Comparison of ENCODE assay signal across 8 mouse cellular contexts in genomic region chr11:70969271-70969794, GRCm38 (mm10). TPM values are rescaled to one million over a fixed set of nuclear protein-coding genes. Genes with fewer than 3 reads are reported as not detected.
A peak's percentile ranks its signal among the peaks of the same experiment; 100 is the strongest.
DNase-seq lines count a peak whose midpoint lies in the region; ATAC-seq lines count a peak whose summit lies in the region.

No protein-coding gene starts in this region.

- intact Hi-C loops in left cerebral cortex, postnatal 36 days (cut with DNase I): no loop called here

- H3K27me3 ChIP-seq in heart, embryonic 10.5 days (ENCODE audit: insufficient read depth, poor library complexity, severe bottlenecking): no peaks in the 10 kb centered on the region
- no peaks in the 10 kb centered on the region for H3K27me3 ChIP-seq in embryonic facial prominence, embryonic 11.5 days (ENCODE audit: control insufficient read depth, insufficient read depth, low read length)
- H3K27me3 ChIP-seq in intestine, embryonic 15.5 days (replicated peaks): no peaks in the 10 kb centered on the region
- no peaks in the 10 kb centered on the region for H3K27me3 ChIP-seq in midbrain, embryonic 16.5 days (ENCODE audit: control insufficient read depth, insufficient read depth, low read depth, low read length)

- whole genome bisulfite sequencing in heart, embryonic 10.5 days: under 1% methylated on average over 25 of the region's 25 CpGs
- WGBS in embryonic facial prominence, embryonic 11.5 days: under 1% methylated on average over 25 of the region's 25 CpGs
- under 1% methylated on average over 25 of the region's 25 CpGs for WGBS in intestine, embryonic 15.5 days
- WGBS in midbrain, embryonic 16.5 days: 0% methylated on average over 25 of the region's 25 CpGs

- peak overlapping the region; percentile 95 for H3K27ac ChIP-seq in heart, embryonic 10.5 days
- H3K27ac ChIP-seq in embryonic facial prominence, embryonic 11.5 days (replicated peaks; ENCODE audit: low read depth, low read length): peak overlapping the region; percentile 68; the same call in 1 of the 2 replicates
- H3K27ac ChIP-seq in intestine, embryonic 15.5 days: peak overlapping the region; percentile 85
- H3K27ac ChIP-seq in midbrain, embryonic 16.5 days (ENCODE audit: low read length): peak overlapping the region; percentile 94

- H3K4me3 ChIP-seq in heart, embryonic 10.5 days: peak overlapping the region; percentile 87
- peak overlapping the region; percentile 93 for H3K4me3 ChIP-seq in embryonic facial prominence, embryonic 11.5 days (ENCODE audit: low read depth, low read length)
- peak overlapping the region; percentile 90 for H3K4me3 ChIP-seq in intestine, embryonic 15.5 days (replicated peaks)
- H3K4me3 ChIP-seq in midbrain, embryonic 16.5 days (ENCODE audit: low read depth, low read length): peak overlapping the region; percentile 79

- H3K9me3 ChIP-seq in heart, embryonic 10.5 days: no peaks in the 10 kb centered on the region
- H3K9me3 ChIP-seq in embryonic facial prominence, embryonic 11.5 days (replicated peaks; ENCODE audit: control insufficient read depth, low read length): no peaks in the 10 kb centered on the region
- H3K9me3 ChIP-seq in intestine, embryonic 15.5 days: no peaks in the 10 kb centered on the region
- H3K9me3 ChIP-seq in midbrain, embryonic 16.5 days (replicated peaks; ENCODE audit: control insufficient read depth, low read length, poor library complexity, severe bottlenecking): no peaks in the 10 kb centered on the region

- no peak for DNase-seq in heart, embryonic 10.5 days (ENCODE audit: low spot score)
- DNase-seq in heart, adult 11 months: no peak
- peak; percentile 47 for DNase-seq in embryonic facial prominence, embryonic 11.5 days (ENCODE audit: low spot score)
- DNase-seq in layer of hippocampus, adult 9-11 months: no peak
- no peak for DNase-seq in left cerebral cortex, postnatal 36 days (ENCODE audit: low spot score in 2 of 2)

- peak overlapping the region; percentile 96 for H3K9ac ChIP-seq in embryonic facial prominence, embryonic 11.5 days (replicated peaks; ENCODE audit: low read length)
- H3K9ac ChIP-seq in intestine, embryonic 15.5 days: peak overlapping the region; percentile 90
- peak overlapping the region; percentile 82 for H3K9ac ChIP-seq in midbrain, embryonic 16.5 days (ENCODE audit: low read depth, low read length)

- peaks cover 14% of the 10 kb centered on the region for H3K4me1 ChIP-seq in heart, embryonic 10.5 days
- H3K4me1 ChIP-seq in embryonic facial prominence, embryonic 11.5 days (ENCODE audit: control insufficient read depth, insufficient read depth, low read length): no peaks in the 10 kb centered on the region
- H3K4me1 ChIP-seq in intestine, embryonic 15.5 days (replicated peaks): peaks cover 12% of the 10 kb centered on the region
- H3K4me1 ChIP-seq in midbrain, embryonic 16.5 days (ENCODE audit: control insufficient read depth, insufficient read depth, low read length): peaks cover 15% of the 10 kb centered on the region

- peaks cover 54% of the 10 kb centered on the region for H3K36me3 ChIP-seq in heart, embryonic 10.5 days
- H3K36me3 ChIP-seq in embryonic facial prominence, embryonic 11.5 days (replicated peaks; ENCODE audit: control insufficient read depth, insufficient read depth, low read depth, low read length): peaks cover 5% of the 10 kb centered on the region
- H3K36me3 ChIP-seq in intestine, embryonic 15.5 days: peaks cover 16% of the 10 kb centered on the region; the same call in 1 of the 2 replicates
- peaks cover 11% of the 10 kb centered on the region for H3K36me3 ChIP-seq in midbrain, embryonic 16.5 days (ENCODE audit: control insufficient read depth, insufficient read depth, low read length)

- peak; percentile 6 for ATAC-seq in CD4-positive, CD25-positive, alpha-beta regulatory T cell, adult 4 months
- ATAC-seq in embryonic facial prominence, embryonic 11.5 days (replicated peaks; ENCODE audit: insufficient number of reproducible peaks, low FRiP score, low TSS enrichment, low read depth): no peak
- peak; percentile 34 for ATAC-seq in intestine, embryonic 15.5 days
- ATAC-seq in midbrain, embryonic 16.5 days: peak; percentile 12

- peak overlapping the region; percentile 65 for H3K4me2 ChIP-seq in embryonic facial prominence, embryonic 11.5 days (ENCODE audit: low read depth, low read length)
- peak overlapping the region; percentile 76 for H3K4me2 ChIP-seq in intestine, embryonic 15.5 days (replicated peaks)
- H3K4me2 ChIP-seq in midbrain, embryonic 16.5 days (ENCODE audit: low read length): peak overlapping the region; percentile 94

RNA-seq across cellular contexts. Expression of gene Nup88, which starts 0.4 kb away (rescaled TPM):
- polyA plus RNA-seq in heart, embryonic 10.5 days (2016; fragmentation: Nextera tagmentation; extraction: Ambion mirVana): 129 and 139 TPM in 2 replicates
- polyA plus RNA-seq in CD4-positive, CD25-positive, alpha-beta regulatory T cell, adult 4 months (2017; shearing (Covaris generic)): 10 to 100 TPM; 71.4 to 92.7 TPM
- 187 and 193 TPM in 2 replicates for polyA plus RNA-seq in embryonic facial prominence, embryonic 11.5 days (2014; fragmentation: Nextera tagmentation; extraction: Ambion mirVana)
- polyA plus RNA-seq in intestine, embryonic 15.5 days (2015; fragmentation: Nextera tagmentation; extraction: Ambion mirVana): 100 and 104 TPM in 2 replicates
- 120 and 122 TPM in 2 replicates for polyA plus RNA-seq in midbrain, embryonic 16.5 days (2015; fragmentation: Nextera tagmentation; extraction: Ambion mirVana)
- total RNA-seq in left cerebral cortex, postnatal 36 days (2021): 10 to 100 TPM; 50.8 to 53.3 TPM

RNA-seq across cellular contexts. Expression of gene Rpain, which starts 0.7 kb away (rescaled TPM):
- polyA plus RNA-seq in heart, embryonic 10.5 days (2016; fragmentation: Nextera tagmentation; extraction: Ambion mirVana): 61.4 and 63.6 TPM in 2 replicates
- 10 to 100 TPM; 70.1 to 90.2 TPM for polyA plus RNA-seq in CD4-positive, CD25-positive, alpha-beta regulatory T cell, adult 4 months (2017; shearing (Covaris generic))
- polyA plus RNA-seq in embryonic facial prominence, embryonic 11.5 days (2014; fragmentation: Nextera tagmentation; extraction: Ambion mirVana): 62.5 and 82.5 TPM in 2 replicates
- 63.3 and 66.7 TPM in 2 replicates for polyA plus RNA-seq in intestine, embryonic 15.5 days (2015; fragmentation: Nextera tagmentation; extraction: Ambion mirVana)
- 65.3 and 71.5 TPM in 2 replicates for polyA plus RNA-seq in midbrain, embryonic 16.5 days (2015; fragmentation: Nextera tagmentation; extraction: Ambion mirVana)
- total RNA-seq in left cerebral cortex, postnatal 36 days (2021): 10 to 100 TPM; 32.4 to 49.1 TPM

RNA-seq across cellular contexts. Expression of gene C1qbp, which starts 13.5 kb away (rescaled TPM):
- 359 and 388 TPM in 2 replicates for polyA plus RNA-seq in heart, embryonic 10.5 days (2016; fragmentation: Nextera tagmentation; extraction: Ambion mirVana)
- 10 to 100 TPM in 1 of 2 experiments, 1 to 10 TPM in 1; 3.7 to 16.3 TPM for polyA plus RNA-seq in CD4-positive, CD25-positive, alpha-beta regulatory T cell, adult 4 months (2017; shearing (Covaris generic))
- 274 TPM in 2 replicates for polyA plus RNA-seq in embryonic facial prominence, embryonic 11.5 days (2014; fragmentation: Nextera tagmentation; extraction: Ambion mirVana)
- 360 and 393 TPM in 2 replicates for polyA plus RNA-seq in intestine, embryonic 15.5 days (2015; fragmentation: Nextera tagmentation; extraction: Ambion mirVana)
- polyA plus RNA-seq in midbrain, embryonic 16.5 days (2015; fragmentation: Nextera tagmentation; extraction: Ambion mirVana): 170 and 175 TPM in 2 replicates
- 10 to 100 TPM; 87.4 to 91.5 TPM for total RNA-seq in left cerebral cortex, postnatal 36 days (2021)

RNA-seq across cellular contexts. Expression of gene Dhx33, which starts 34.9 kb away (rescaled TPM):
- polyA plus RNA-seq in heart, embryonic 10.5 days (2016; fragmentation: Nextera tagmentation; extraction: Ambion mirVana): 21.0 and 23.3 TPM in 2 replicates
- 1 to 10 TPM; 5.0 to 6.0 TPM for polyA plus RNA-seq in CD4-positive, CD25-positive, alpha-beta regulatory T cell, adult 4 months (2017; shearing (Covaris generic))
- polyA plus RNA-seq in embryonic facial prominence, embryonic 11.5 days (2014; fragmentation: Nextera tagmentation; extraction: Ambion mirVana): 24.8 and 25.5 TPM in 2 replicates
- 15.0 and 16.0 TPM in 2 replicates for polyA plus RNA-seq in intestine, embryonic 15.5 days (2015; fragmentation: Nextera tagmentation; extraction: Ambion mirVana)
- 15.7 and 16.2 TPM in 2 replicates for polyA plus RNA-seq in midbrain, embryonic 16.5 days (2015; fragmentation: Nextera tagmentation; extraction: Ambion mirVana)
- 10 to 100 TPM; 25.6 to 28.9 TPM for total RNA-seq in left cerebral cortex, postnatal 36 days (2021)

RNA-seq across cellular contexts. Expression of gene Mis12, which starts 50.1 kb away (rescaled TPM):
- polyA plus RNA-seq in heart, embryonic 10.5 days (2016; fragmentation: Nextera tagmentation; extraction: Ambion mirVana): 32.9 and 45.5 TPM in 2 replicates
- polyA plus RNA-seq in CD4-positive, CD25-positive, alpha-beta regulatory T cell, adult 4 months (2017; shearing (Covaris generic)): 10 to 100 TPM; 18.8 to 24.4 TPM
- 58.8 and 64.9 TPM in 2 replicates for polyA plus RNA-seq in embryonic facial prominence, embryonic 11.5 days (2014; fragmentation: Nextera tagmentation; extraction: Ambion mirVana)
- 34.3 and 35.5 TPM in 2 replicates for polyA plus RNA-seq in intestine, embryonic 15.5 days (2015; fragmentation: Nextera tagmentation; extraction: Ambion mirVana)
- 33.4 and 36.1 TPM in 2 replicates for polyA plus RNA-seq in midbrain, embryonic 16.5 days (2015; fragmentation: Nextera tagmentation; extraction: Ambion mirVana)
- total RNA-seq in left cerebral cortex, postnatal 36 days (2021): 10 to 100 TPM; 14.9 to 16.5 TPM
